Comparison of ENCODE assay signal across 17 mouse cellular contexts in genomic region chr9:29434611-29435010, GRCm38 (mm10).
DNase-seq lines count a peak whose midpoint lies in the region; ATAC-seq and TF ChIP-seq lines count a peak whose summit lies in the region.
"Had no signal": no experiment of that assay in that cellular context is flagged by ENCODE, and none has a peak within 500 bp of the region (broad histone marks: within the 10 kb centered on the region; RNA-seq: fewer than 3 reads in every experiment).

No protein-coding gene starts in this region.

- H3K27ac ChIP-seq in heart, embryonic 12.5 days (ENCODE audit: poor library complexity, severe bottlenecking): no peak overlapping the region
- peak overlapping the region; percentile 42; the same call in 1 of the 2 replicates for H3K27ac ChIP-seq in left cerebral cortex, adult 2 months
- H3K27ac ChIP-seq in hindbrain, postnatal 0 days: peak overlapping the region; percentile 1; the same call in 1 of the 2 replicates
- peak overlapping the region; percentile 43 for H3K27ac ChIP-seq in midbrain, embryonic 16.5 days (ENCODE audit: low read length)
- H3K27ac ChIP-seq: embryonic facial prominence, embryonic 13.5 days; liver, embryonic 15.5 days had no signal

- WGBS in heart, embryonic 12.5 days: 35% methylated on average over 6 of the region's 6 CpGs
- WGBS in hindbrain, postnatal 0 days: 36% methylated on average over 6 of the region's 6 CpGs
- 35% methylated on average over 6 of the region's 6 CpGs for WGBS in midbrain, embryonic 16.5 days

- no peaks in the 10 kb centered on the region for H3K9me3 ChIP-seq in heart, embryonic 12.5 days (replicated peaks)
- no peaks in the 10 kb centered on the region for H3K9me3 ChIP-seq in hindbrain, postnatal 0 days (ENCODE audit: low read length)
- H3K9me3 ChIP-seq in midbrain, embryonic 16.5 days (replicated peaks; ENCODE audit: control insufficient read depth, low read length, poor library complexity, severe bottlenecking): no peaks in the 10 kb centered on the region
- H3K9me3 ChIP-seq: embryonic facial prominence, embryonic 13.5 days; liver, embryonic 15.5 days had no signal

- no peak for DNase-seq in heart, adult 8-10 months (ENCODE audit: low spot score)
- DNase-seq in left cerebral cortex, adult 2 months (ENCODE audit: extremely low spot score in 1 of 2, low spot score in 2 of 2): no peak
- DNase-seq in left cerebral cortex, postnatal 10 days (ENCODE audit: extremely low spot score in 1 of 2, low spot score in 2 of 2): no peak
- DNase-seq in hindbrain, postnatal 0 days (ENCODE audit: low spot score): no peak
- no peak for DNase-seq in thymus, postnatal 10 days (ENCODE audit: low spot score in 2 of 2)
- DNase-seq: adrenal gland, postnatal 14 days; cerebellum, adult 2 months; heart, postnatal 36 days; kidney, adult 18-20 months; kidney, postnatal 14 days; layer of hippocampus, adult 9-11 months had no signal

- no peaks in the 10 kb centered on the region for H3K36me3 ChIP-seq in heart, embryonic 12.5 days
- H3K36me3 ChIP-seq in hindbrain, postnatal 0 days (ENCODE audit: insufficient read depth, low read length): no peaks in the 10 kb centered on the region
- no peaks in the 10 kb centered on the region for H3K36me3 ChIP-seq in midbrain, embryonic 16.5 days (ENCODE audit: control insufficient read depth, insufficient read depth, low read length)
- H3K36me3 ChIP-seq: embryonic facial prominence, embryonic 13.5 days; liver, embryonic 15.5 days had no signal

- no peak overlapping the region for H3K9ac ChIP-seq in heart, embryonic 12.5 days
- H3K9ac ChIP-seq in hindbrain, postnatal 0 days (replicated peaks; ENCODE audit: low read length): no peak overlapping the region
- H3K9ac ChIP-seq in midbrain, embryonic 16.5 days (ENCODE audit: low read depth, low read length): peak overlapping the region; percentile 11; the same call in 1 of the 2 replicates
- H3K9ac ChIP-seq: embryonic facial prominence, embryonic 13.5 days; liver, embryonic 15.5 days had no signal

- ATAC-seq in heart, embryonic 12.5 days (ENCODE audit: insufficient number of reproducible peaks, low FRiP score): no peak
- no peak for ATAC-seq in hindbrain, postnatal 0 days
- no peak for ATAC-seq in midbrain, embryonic 16.5 days
- ATAC-seq: activated CD4-positive, CD25-positive, alpha-beta regulatory T cell, adult 4 months; lung, postnatal 0 days had no signal

- intact Hi-C loops in left cerebral cortex, adult 2 months (cut with DNase I): no loop called here
- intact Hi-C loops in left cerebral cortex, postnatal 10 days (cut with DNase I): no loop called here

- no peak overlapping the region for H3K4me3 ChIP-seq in heart, embryonic 12.5 days
- H3K4me3 ChIP-seq in left cerebral cortex, adult 2 months: no peak overlapping the region
- no peak overlapping the region for H3K4me3 ChIP-seq in hindbrain, postnatal 0 days (ENCODE audit: low read length)
- H3K4me3 ChIP-seq in midbrain, embryonic 16.5 days (ENCODE audit: low read depth, low read length): no peak overlapping the region
- H3K4me3 ChIP-seq: embryonic facial prominence, embryonic 13.5 days; liver, embryonic 15.5 days had no signal

- H3K4me1 ChIP-seq in heart, embryonic 12.5 days (replicated peaks): peaks cover 22% of the 10 kb centered on the region
- peaks cover 16% of the 10 kb centered on the region; the same call in 1 of the 2 replicates for H3K4me1 ChIP-seq in hindbrain, postnatal 0 days (ENCODE audit: insufficient read depth, low read length)
- peaks cover 14% of the 10 kb centered on the region for H3K4me1 ChIP-seq in midbrain, embryonic 16.5 days (ENCODE audit: control insufficient read depth, insufficient read depth, low read length)
- H3K4me1 ChIP-seq: liver, embryonic 15.5 days had no signal

- H3K4me2 ChIP-seq in heart, embryonic 12.5 days: peak overlapping the region; percentile 18; the same call in 1 of the 2 replicates
- H3K4me2 ChIP-seq in hindbrain, postnatal 0 days (ENCODE audit: low read depth, low read length): no peak overlapping the region
- H3K4me2 ChIP-seq in midbrain, embryonic 16.5 days (ENCODE audit: low read length): peak overlapping the region; percentile 3; the same call in 1 of the 2 replicates
- H3K4me2 ChIP-seq: embryonic facial prominence, embryonic 13.5 days; liver, embryonic 15.5 days had no signal

- peaks cover 49% of the 10 kb centered on the region for H3K27me3 ChIP-seq in heart, embryonic 12.5 days (replicated peaks)
- H3K27me3 ChIP-seq in hindbrain, postnatal 0 days (ENCODE audit: insufficient read depth, low read length): no peaks in the 10 kb centered on the region
- no peaks in the 10 kb centered on the region for H3K27me3 ChIP-seq in midbrain, embryonic 16.5 days (ENCODE audit: control insufficient read depth, insufficient read depth, low read depth, low read length)
- H3K27me3 ChIP-seq: liver, embryonic 15.5 days had no signal

- TF ChIP-seq CTCF in left cerebral cortex, adult 2 months (IDR thresholded peaks at IDR 0.05): no peak
- no peak for TF ChIP-seq CTCF in hindbrain, postnatal 0 days (IDR thresholded peaks at IDR 0.05; ENCODE audit: low read depth)
